16 mouse cellular contexts compared by ENCODE assay signal in the genomic region with DNA sequence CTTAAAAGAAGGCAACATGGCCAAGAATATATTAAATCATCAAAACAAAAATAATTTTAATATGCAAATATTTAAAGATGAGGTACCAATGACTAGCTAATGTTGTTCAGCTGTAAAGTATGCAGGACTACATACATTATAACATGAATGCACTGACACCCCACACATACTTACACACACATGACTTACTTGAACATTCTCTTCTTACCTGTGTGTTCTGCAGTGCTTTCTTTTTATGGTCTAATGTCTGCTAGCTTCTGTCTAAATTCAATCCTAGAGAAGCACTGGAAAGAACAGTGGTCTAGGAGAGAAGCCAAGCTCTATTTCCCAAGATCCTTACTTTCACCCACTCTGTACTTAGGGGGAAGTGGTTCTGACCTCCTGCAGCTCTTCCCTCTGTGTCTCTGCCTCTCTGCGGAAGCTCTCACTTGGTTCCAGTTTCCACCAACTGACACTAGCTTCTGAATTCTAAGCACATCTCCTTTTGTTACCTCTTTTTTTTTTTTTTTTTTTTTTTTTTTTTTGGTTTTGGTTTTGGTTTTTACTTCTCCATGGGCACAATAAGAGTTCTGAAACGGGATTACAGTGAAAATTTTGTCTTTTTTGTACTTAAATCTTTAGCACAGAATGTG.
A peak's percentile ranks its signal among the peaks of the same experiment; 100 is the strongest.
DNase-seq lines count a peak whose midpoint lies in the region; ATAC-seq and TF ChIP-seq lines count a peak whose summit lies in the region.
"Had no signal": no experiment of that assay in that cellular context is flagged by ENCODE, and none has a peak within 500 bp of the region (broad histone marks: within the 10 kb centered on the region; RNA-seq: fewer than 3 reads in every experiment).

No protein-coding gene starts in this region.

- TF ChIP-seq CTCF in spleen, adult 2 months (IDR thresholded peaks at IDR 0.05; ENCODE audit: extremely low read depth, insufficient read depth, insufficient read length, insufficient replicate concordance): no peak

- H3K27me3 ChIP-seq in heart, embryonic 11.5 days (ENCODE audit: control insufficient read depth, insufficient read depth, low read length): no peaks in the 10 kb centered on the region
- H3K27me3 ChIP-seq in spleen, adult 2 months (ENCODE audit: control insufficient read depth, insufficient read depth, low read length): no peaks in the 10 kb centered on the region
- H3K27me3 ChIP-seq in splenic B cell, adult 2 months (ENCODE audit: control insufficient read depth, insufficient read depth, low read length, poor library complexity, severe bottlenecking): no peaks in the 10 kb centered on the region
- no peaks in the 10 kb centered on the region for H3K27me3 ChIP-seq in midbrain, embryonic 13.5 days
- H3K27me3 ChIP-seq: liver, embryonic 15.5 days had no signal

- H3K27ac ChIP-seq in heart, embryonic 11.5 days (ENCODE audit: low read depth, low read length): no peak overlapping the region
- H3K27ac ChIP-seq in spleen, adult 2 months (ENCODE audit: insufficient read depth, low read length): no peak overlapping the region
- no peak overlapping the region for H3K27ac ChIP-seq in midbrain, embryonic 13.5 days
- H3K27ac ChIP-seq: heart, embryonic 10.5 days; liver, embryonic 15.5 days had no signal

- TF ChIP-seq POLR2A in spleen, adult 2 months (IDR thresholded peaks at IDR 0.05; ENCODE audit: low read depth, low read length): no peak

- 72% methylated on average over 2 of the region's 2 CpGs for WGBS in heart, embryonic 11.5 days (ENCODE audit: insufficient replicate concordance)
- WGBS in spleen, adult 2 months: 6% methylated on average over 2 of the region's 2 CpGs
- 71% methylated on average over 2 of the region's 2 CpGs for WGBS in midbrain, embryonic 13.5 days

- H3K36me3 ChIP-seq in heart, embryonic 11.5 days (ENCODE audit: control insufficient read depth, insufficient read depth, low read length): no peaks in the 10 kb centered on the region
- no peaks in the 10 kb centered on the region for H3K36me3 ChIP-seq in spleen, adult 2 months (ENCODE audit: control insufficient read depth, insufficient read depth, low read length)
- H3K36me3 ChIP-seq in splenic B cell, adult 2 months (ENCODE audit: control insufficient read depth, insufficient read depth, low read length, poor library complexity, severe bottlenecking): no peaks in the 10 kb centered on the region
- no peaks in the 10 kb centered on the region for H3K36me3 ChIP-seq in midbrain, embryonic 13.5 days
- H3K36me3 ChIP-seq: heart, embryonic 10.5 days; liver, embryonic 15.5 days had no signal

- H3K4me3 ChIP-seq in heart, embryonic 11.5 days (ENCODE audit: low read depth, low read length): no peak overlapping the region
- no peak overlapping the region; the same call in 1 of the 2 replicates for H3K4me3 ChIP-seq in spleen, adult 2 months (ENCODE audit: extremely low read depth, insufficient read depth, insufficient read length)
- no peak overlapping the region for H3K4me3 ChIP-seq in midbrain, embryonic 13.5 days (replicated peaks)
- H3K4me3 ChIP-seq: heart, embryonic 10.5 days; liver, embryonic 15.5 days had no signal

- no peaks in the 10 kb centered on the region for H3K4me1 ChIP-seq in heart, embryonic 11.5 days (ENCODE audit: control insufficient read depth, insufficient read depth, low read length)
- H3K4me1 ChIP-seq in spleen, adult 2 months (ENCODE audit: control insufficient read depth, insufficient read depth, insufficient read length): peaks cover 10% of the 10 kb centered on the region
- no peaks in the 10 kb centered on the region for H3K4me1 ChIP-seq in midbrain, embryonic 13.5 days (replicated peaks)
- H3K4me1 ChIP-seq: heart, embryonic 10.5 days; liver, embryonic 15.5 days had no signal

- no peak for ATAC-seq in heart, embryonic 11.5 days (replicated peaks; ENCODE audit: insufficient number of reproducible peaks, low FRiP score, low TSS enrichment)
- ATAC-seq in midbrain, embryonic 13.5 days: no peak

- peak; percentile 9 for DNase-seq in heart, adult 8-10 months (ENCODE audit: low spot score)
- DNase-seq in spleen, adult 2 months (ENCODE audit: low read depth in 1 of 2, low spot score in 2 of 2): peak; percentile 20 to 54
- DNase-seq in spleen, postnatal 14 days (ENCODE audit: low spot score in 2 of 2): no peak
- peak; percentile 11 for DNase-seq in induced T-regulatory cell, adult 2 months (ENCODE audit: low read depth)
- DNase-seq in splenic B cell, adult 2 months (ENCODE audit: low read depth, low spot score): peak; percentile 77
- no peak for DNase-seq in adrenal gland, adult 18-20 months (ENCODE audit: low spot score in 2 of 2)
- DNase-seq: adrenal gland, postnatal 14 days; cerebellum, postnatal 25 days; heart, postnatal 4 days; kidney, postnatal 10 days; right cerebral cortex, adult 18-20 months; thymus, adult 2 months had no signal

- no peaks in the 10 kb centered on the region for H3K9me3 ChIP-seq in heart, embryonic 11.5 days (replicated peaks; ENCODE audit: control insufficient read depth, low read length)
- H3K9me3 ChIP-seq in midbrain, embryonic 13.5 days: no peaks in the 10 kb centered on the region
- H3K9me3 ChIP-seq: heart, embryonic 10.5 days; liver, embryonic 15.5 days had no signal

- no peak overlapping the region for H3K4me2 ChIP-seq in heart, embryonic 11.5 days
- H3K4me2 ChIP-seq in midbrain, embryonic 13.5 days (replicated peaks): no peak overlapping the region
- H3K4me2 ChIP-seq: liver, embryonic 15.5 days had no signal

- H3K9ac ChIP-seq in heart, embryonic 11.5 days (ENCODE audit: low read depth, low read length): no peak overlapping the region
- H3K9ac ChIP-seq in midbrain, embryonic 13.5 days (replicated peaks): no peak overlapping the region
- H3K9ac ChIP-seq: liver, embryonic 15.5 days had no signal

Comparison
In these comparisons a context has a peak if more than half of its experiments do, and no peak if none do; other contexts are left out.
1. DNase-seq: peak in heart, adult 8-10 months (single experiment), spleen, adult 2 months (2 of 2), induced T-regulatory cell, adult 2 months (single experiment) and splenic B cell, adult 2 months (single experiment); none in spleen, postnatal 14 days (0 of 2) and adrenal gland, adult 18-20 months (0 of 2).